Mouse (Mus musculus): ENCODE measurements around the gene Kdm2b. TPM values are rescaled to one million over a fixed set of nuclear protein-coding genes. Genes with fewer than 3 reads are reported as not detected.
A peak's percentile ranks its signal among the peaks of the same experiment; 100 is the strongest.

The Kdm2b gene
- total and polyA plus RNA-seq, 3 experiments, result 29.2 to 48.9 TPM; not detected in 1

DNA sequence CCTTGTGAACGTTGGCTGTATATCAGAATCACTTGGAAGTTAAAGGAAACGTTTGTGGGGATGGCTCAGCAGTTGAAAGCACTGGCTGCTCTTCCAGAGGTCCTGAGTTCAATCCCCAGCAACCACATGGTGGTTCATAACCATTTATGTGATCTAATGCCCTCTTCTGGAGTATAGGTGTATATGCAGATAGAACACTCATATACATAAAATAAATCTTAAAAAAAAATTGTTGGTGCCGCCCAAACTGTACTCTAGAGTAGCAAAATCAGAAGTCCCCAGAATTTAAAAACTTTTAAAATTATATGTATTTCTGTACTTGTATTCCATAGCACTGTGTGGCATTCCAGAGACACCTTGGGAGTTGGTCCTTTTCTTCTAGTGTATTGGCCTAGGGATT, 133.8 kb downstream of the Kdm2b start:
- TF ChIP-seq KAT2A (conservative IDR thresholded peaks at IDR 0.05; ENCODE audit: low read depth, low read length), result no peak
- no peak for TF ChIP-seq ZKSCAN1 (IDR thresholded peaks at IDR 0.05; ENCODE audit: low read depth, low read length)
- TF ChIP-seq ZNF384 (IDR thresholded peaks at IDR 0.05; ENCODE audit: low read depth, low read length), result peak; percentile 39; the same call in 1 of the 2 replicates
- TF ChIP-seq MYC (IDR thresholded peaks at IDR 0.05; ENCODE audit: low read depth, low read length), result peak; percentile 66; the same call in 1 of the 2 replicates
- TF ChIP-seq POLR2AphosphoS5 (IDR thresholded peaks at IDR 0.05; ENCODE audit: borderline replicate concordance, low read depth, low read length), result no peak
- TF ChIP-seq CTCF (IDR thresholded peaks at IDR 0.05 in 2 of 3, conservative IDR thresholded peaks at IDR 0.05 in 1 of 3; ENCODE audit: control insufficient read depth in 1 of 3, insufficient read depth in 1 of 3, low read depth in 2 of 3, low read length in 3 of 3, poor library complexity in 1 of 3, severe bottlenecking in 1 of 3), result peak in 1 of 3 experiments; percentile 43; a peak in 2 of 6 replicates
- no peak for TF ChIP-seq ZMIZ1 (IDR thresholded peaks at IDR 0.05; ENCODE audit: low read depth, low read length)
- no peak for TF ChIP-seq MYB (IDR thresholded peaks at IDR 0.05; ENCODE audit: low read depth, low read length)
- peak; percentile 31 for TF ChIP-seq RAD21 (IDR thresholded peaks at IDR 0.05; ENCODE audit: low read depth, low read length)
- TF ChIP-seq GABPA (IDR thresholded peaks at IDR 0.05; ENCODE audit: low read depth, low read length), result no peak
- no peak for TF ChIP-seq TCF12 (IDR thresholded peaks at IDR 0.05; ENCODE audit: low read depth, low read length)
- peak; percentile 29; the same call in 1 of the 2 replicates for TF ChIP-seq SMC3 (IDR thresholded peaks at IDR 0.05; ENCODE audit: low read depth, low read length)
- no peak for TF ChIP-seq EP300 (IDR thresholded peaks at IDR 0.05; ENCODE audit: low read depth in 1 of 2, low read length in 2 of 2)
- H3K36me3 ChIP-seq (ENCODE audit: control insufficient read depth in 1 of 2, insufficient read depth in 2 of 2, low read length in 2 of 2), result peaks cover 0 to 12% of the 10 kb centered on the region in 2 experiments; a peak in 2 of 4 replicates
- peaks cover 7% of the 10 kb centered on the region for H3K79me2 ChIP-seq (ENCODE audit: control insufficient read depth, insufficient read depth, low read length, poor library complexity)

DNA sequence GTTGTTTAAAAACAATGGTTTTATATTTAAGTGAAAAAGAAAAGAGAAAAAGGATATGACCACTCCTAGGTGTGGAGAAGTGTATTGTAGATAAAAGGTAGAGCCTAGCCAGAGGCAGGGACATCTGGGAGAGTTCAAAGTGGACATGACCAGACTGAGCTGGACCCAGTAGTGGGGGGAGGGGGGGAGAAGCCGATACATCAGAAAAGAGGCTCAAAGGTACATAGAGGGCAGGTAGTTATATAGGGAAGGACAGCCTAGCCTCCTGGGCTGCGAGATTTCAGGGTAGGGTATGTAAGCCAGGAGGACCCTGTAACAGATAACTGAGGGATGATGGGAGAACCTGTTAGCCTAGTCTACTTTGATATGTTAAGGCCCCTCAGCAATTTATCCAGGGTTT, 137.0 kb downstream of the Kdm2b start:
- DNase-seq (ENCODE audit: low read depth, low spot score), result no peak
- no peaks in the 10 kb centered on the region for H3K9me3 ChIP-seq (replicated peaks; ENCODE audit: insufficient read depth, low read length)
- no peak for TF ChIP-seq SIN3A (IDR thresholded peaks at IDR 0.05; ENCODE audit: low read length)
- TF ChIP-seq TCF12 (IDR thresholded peaks at IDR 0.05; ENCODE audit: low read depth, low read length), result no peak
- no peak for TF ChIP-seq MXI1 (IDR thresholded peaks at IDR 0.05; ENCODE audit: low read depth, low read length)
- no peak for TF ChIP-seq RCOR1 (IDR thresholded peaks at IDR 0.05; ENCODE audit: low read depth, low read length)
- TF ChIP-seq CHD1 (IDR thresholded peaks at IDR 0.05; ENCODE audit: low read depth, low read length), result no peak
- TF ChIP-seq RAD21 (IDR thresholded peaks at IDR 0.05; ENCODE audit: low read depth, low read length), result no peak
- TF ChIP-seq EP300 (IDR thresholded peaks at IDR 0.05; ENCODE audit: low read depth in 1 of 2, low read length in 2 of 2), result no peak
- TF ChIP-seq USF2 (IDR thresholded peaks at IDR 0.05; ENCODE audit: borderline replicate concordance in 1 of 2, insufficient read depth in 1 of 2, low read depth in 1 of 2, low read length in 2 of 2), result no peak
- no peak for TF ChIP-seq POLR2AphosphoS5 (IDR thresholded peaks at IDR 0.05; ENCODE audit: borderline replicate concordance, low read depth, low read length)
- no peak for TF ChIP-seq NELFE (IDR thresholded peaks at IDR 0.05; ENCODE audit: low read depth, low read length)
- no peak for TF ChIP-seq ZNF384 (IDR thresholded peaks at IDR 0.05; ENCODE audit: low read depth, low read length)
- TF ChIP-seq ELF1 (IDR thresholded peaks at IDR 0.05; ENCODE audit: low read depth, low read length), result no peak
- no peak for TF ChIP-seq MEF2A (IDR thresholded peaks at IDR 0.05; ENCODE audit: extremely low read depth, insufficient replicate concordance, low read depth, low read length, poor library complexity, severe bottlenecking)
- no peak for TF ChIP-seq HCFC1 (IDR thresholded peaks at IDR 0.05; ENCODE audit: low read depth, low read length)
- TF ChIP-seq MAZ (IDR thresholded peaks at IDR 0.05; ENCODE audit: low read depth, low read length), result no peak
- no peak for TF ChIP-seq POLR2AphosphoS2 (IDR thresholded peaks at IDR 0.05; ENCODE audit: low read length)
- no peak for TF ChIP-seq ETS1 (IDR thresholded peaks at IDR 0.05; ENCODE audit: low read depth, low read length)
- TF ChIP-seq ZMIZ1 (IDR thresholded peaks at IDR 0.05; ENCODE audit: low read depth, low read length), result no peak
- TF ChIP-seq JUND (IDR thresholded peaks at IDR 0.05; ENCODE audit: low read depth, low read length), result no peak
- TF ChIP-seq SMC3 (IDR thresholded peaks at IDR 0.05; ENCODE audit: low read depth, low read length), result no peak

More for the DNA sequence above, 133.8 kb downstream of the Kdm2b start:
- Histone ChIP-seq H3K4me1 (ENCODE audit: control insufficient read depth in 1 of 2, insufficient read depth in 2 of 2, low read length in 2 of 2) (peaks cover 3 to 8% of the 10 kb centered on the region in 2 experiments; a peak in 3 of 4 replicates), H3K9me3 (replicated peaks; ENCODE audit: insufficient read depth, low read length) (no peaks in the 10 kb centered on the region), H3K4me3 (ENCODE audit: control insufficient read depth in 1 of 2, insufficient read depth in 1 of 2, low read depth in 2 of 2, low read length in 2 of 2) (no peak overlapping the region), H3K27me3 (ENCODE audit: control insufficient read depth in 1 of 2, insufficient read depth in 2 of 2, low read length in 2 of 2) (no peaks in the 10 kb centered on the region), H3K9ac (ENCODE audit: control insufficient read depth, low read depth, low read length, poor library complexity, severe bottlenecking) (no peak overlapping the region), H3K27ac (ENCODE audit: control insufficient read depth, low read depth, low read length) (no peak overlapping the region)
- peak; percentile 31 for DNase-seq (ENCODE audit: low read depth, low spot score)

More for the DNA sequence above, 137.0 kb downstream of the Kdm2b start:
- Histone ChIP-seq H3K4me1 (ENCODE audit: control insufficient read depth in 1 of 2, insufficient read depth in 2 of 2, low read length in 2 of 2) (peaks cover 3 to 13% of the 10 kb centered on the region in 2 experiments; a peak in 3 of 4 replicates), H3K9ac (ENCODE audit: control insufficient read depth, low read depth, low read length, poor library complexity, severe bottlenecking) (no peak overlapping the region), H3K4me3 (ENCODE audit: control insufficient read depth in 1 of 2, insufficient read depth in 1 of 2, low read depth in 2 of 2, low read length in 2 of 2) (no peak overlapping the region), H3K79me2 (ENCODE audit: control insufficient read depth, insufficient read depth, low read length, poor library complexity) (peaks cover 16% of the 10 kb centered on the region), H3K27ac (ENCODE audit: control insufficient read depth, low read depth, low read length) (no peak overlapping the region), H3K27me3 (ENCODE audit: control insufficient read depth in 1 of 2, insufficient read depth in 2 of 2, low read length in 2 of 2) (no peaks in the 10 kb centered on the region), H3K36me3 (ENCODE audit: control insufficient read depth in 1 of 2, insufficient read depth in 2 of 2, low read length in 2 of 2) (peaks cover 0 to 16% of the 10 kb centered on the region in 2 experiments; a peak in 2 of 4 replicates)

Data from MEL (cell line).